Mouse (Mus musculus): ENCODE measurements around the gene Agbl2. TPM values are rescaled to one million over a fixed set of nuclear protein-coding genes. Genes with fewer than 3 reads are reported as not detected.

Gene Agbl2
- under 1 TPM in 1 of 2 experiments, not detected in 1; 0.06 TPM for polyA plus RNA-seq (2012; fragmentation: generic; extraction: Trizol)

GRCm38 (mm10) chr2:90782458-90782857, at the start of gene Agbl2:
Gene Agbl2, plus strand, starts transcription at chr2:90782727.

GRCm38 (mm10) chr2:90745053-90745678, 37.4 kb upstream of the Agbl2 start, which contains the start of gene Fnbp4:
Gene Fnbp4, plus strand, starts transcription at chr2:90745370.

GRCm38 (mm10) chr2:90846955-90847680, 64.6 kb downstream of the Agbl2 start, which contains the start of gene Mtch2:
Gene Mtch2, plus strand, starts transcription at chr2:90847155.

Other genes with a start within 250 kb of the Agbl2 start
- 1 to 10 TPM in 1 of 2 experiments, under 1 TPM in 1; 0.13 to 1.6 TPM for gene Ptprj, start 202.1 kb upstream of the Agbl2 start, polyA plus RNA-seq (2012; fragmentation: generic; extraction: Trizol)
- gene Nup160, start 105.5 kb upstream of the Agbl2 start, polyA plus RNA-seq (2012; fragmentation: generic; extraction: Trizol), result 1 to 10 TPM in 1 of 2 experiments, under 1 TPM in 1; 0.95 to 5.5 TPM
- gene Fnbp4, start 37.4 kb upstream of the Agbl2 start, polyA plus RNA-seq (2012; fragmentation: generic; extraction: Trizol), result 10 to 100 TPM in 1 of 2 experiments, 1 to 10 TPM in 1; 1.4 to 13.0 TPM
- gene Mtch2, start 64.4 kb downstream of the Agbl2 start, polyA plus RNA-seq (2012; fragmentation: generic; extraction: Trizol), result 100 to 1,000 TPM in 1 of 2 experiments, 10 to 100 TPM in 1; 79.0 to 232 TPM
- under 1 TPM in 1 of 2 experiments, not detected in 1; 0.05 TPM for gene C1qtnf4, start 103.1 kb downstream of the Agbl2 start, polyA plus RNA-seq (2012; fragmentation: generic; extraction: Trizol)
- gene Kbtbd4, start 122.0 kb downstream of the Agbl2 start, polyA plus RNA-seq (2012; fragmentation: generic; extraction: Trizol), result 10 to 100 TPM in 1 of 2 experiments, 1 to 10 TPM in 1; 4.6 to 16.5 TPM
- 100 to 1,000 TPM; 135 to 137 TPM for gene Ndufs3, start 122.1 kb downstream of the Agbl2 start, polyA plus RNA-seq (2012; fragmentation: generic; extraction: Trizol)
- gene Celf1, start 157.7 kb downstream of the Agbl2 start, polyA plus RNA-seq (2012; fragmentation: generic; extraction: Trizol), result 10 to 100 TPM in 1 of 2 experiments, 1 to 10 TPM in 1; 4.8 to 20.5 TPM